Comparison of ENCODE assay signal across 29 mouse cellular contexts in the genomic region with DNA sequence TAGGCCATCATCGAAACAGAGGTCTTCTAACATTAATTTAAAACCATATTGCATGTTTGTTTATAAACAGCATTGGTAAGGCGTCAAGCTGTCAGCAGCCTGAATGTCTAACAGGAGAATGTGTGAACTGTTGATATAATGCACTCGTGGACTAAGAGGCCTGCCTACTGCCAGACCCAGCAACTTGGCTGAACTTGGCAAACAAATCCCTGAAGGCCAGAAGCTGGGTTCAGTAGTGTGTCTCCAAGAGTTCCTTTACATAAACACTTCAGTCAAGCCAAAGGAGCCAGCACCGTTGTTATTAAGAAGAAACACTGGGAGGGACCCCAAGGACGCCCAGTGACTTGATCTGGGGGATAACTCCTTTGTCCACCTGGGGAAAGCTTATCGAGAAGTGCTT. TPM values are rescaled to one million over a fixed set of nuclear protein-coding genes. Genes with fewer than 3 reads are reported as not detected.
DNase-seq lines count a peak whose midpoint lies in the region; ATAC-seq and TF ChIP-seq lines count a peak whose summit lies in the region.
"Had no signal": no experiment of that assay in that cellular context is flagged by ENCODE, and none has a peak within 500 bp of the region (broad histone marks: within the 10 kb centered on the region; RNA-seq: fewer than 3 reads in every experiment).

No protein-coding gene starts in this region.

- no peak for ATAC-seq in heart, postnatal 0 days (ENCODE audit: insufficient read depth, low read depth)
- no peak for ATAC-seq in heart, embryonic 12.5 days (ENCODE audit: insufficient number of reproducible peaks, low FRiP score)
- ATAC-seq: forebrain, postnatal 0 days; intestine, embryonic 16.5 days; liver, embryonic 12.5 days; liver, postnatal 0 days; midbrain, embryonic 15.5 days had no signal

- no peak for TF ChIP-seq EP300 in heart, postnatal 0 days (IDR thresholded peaks at IDR 0.05; ENCODE audit: low read depth)

- 0 out of 2 replicates have a peak, but pooled peaks cover 4% of the 10 kb centered on the region for H3K4me1 ChIP-seq in heart, postnatal 0 days (ENCODE audit: control insufficient read depth, insufficient read depth)
- H3K4me1 ChIP-seq in heart, embryonic 12.5 days (replicated peaks), result no peaks in the 10 kb centered on the region
- H3K4me1 ChIP-seq in lung, adult 2 months (ENCODE audit: control insufficient read depth, insufficient read depth, low read length), result no peaks in the 10 kb centered on the region; the same call in 1 of the 2 replicates
- H3K4me1 ChIP-seq: embryonic facial prominence, embryonic 10.5 days; embryonic facial prominence, embryonic 15.5 days; forebrain, embryonic 12.5 days; hindbrain, embryonic 13.5 days; liver, embryonic 12.5 days; midbrain, embryonic 15.5 days; neural tube, embryonic 15.5 days had no signal

- no peak overlapping the region for H3K4me3 ChIP-seq in heart, postnatal 0 days (ENCODE audit: low read depth, low read length)
- H3K4me3 ChIP-seq in heart, embryonic 12.5 days, result no peak overlapping the region
- H3K4me3 ChIP-seq in lung, adult 2 months (replicated peaks; ENCODE audit: extremely low read depth, low read depth, low read length), result no peak overlapping the region
- H3K4me3 ChIP-seq: embryonic facial prominence, embryonic 10.5 days; embryonic facial prominence, embryonic 15.5 days; forebrain, embryonic 12.5 days; hindbrain, embryonic 13.5 days; liver, embryonic 12.5 days; midbrain, embryonic 15.5 days; neural tube, embryonic 15.5 days had no signal

- 0 out of 2 replicates have a peak, but pooled peaks cover 5% of the 10 kb centered on the region for H3K36me3 ChIP-seq in heart, postnatal 0 days (replicated peaks; ENCODE audit: control insufficient read depth, insufficient read depth, low read length)
- H3K36me3 ChIP-seq in heart, embryonic 12.5 days, result peaks cover 32% of the 10 kb centered on the region

- TF ChIP-seq POLR2A in lung, adult 2 months (IDR thresholded peaks at IDR 0.05; ENCODE audit: borderline replicate concordance, extremely low read depth, low read depth, low read length), result no peak

- WGBS in heart, postnatal 0 days, result 63% methylated on average over 6 of the region's 6 CpGs
- WGBS in heart, embryonic 12.5 days, result 78% methylated on average over 6 of the region's 6 CpGs
- 47% methylated on average over 6 of the region's 6 CpGs for whole genome bisulfite sequencing in lung, adult 2 months

- H3K4me2 ChIP-seq in heart, postnatal 0 days (ENCODE audit: low read depth, low read length), result no peak overlapping the region
- no peak overlapping the region for H3K4me2 ChIP-seq in heart, embryonic 12.5 days
- H3K4me2 ChIP-seq: embryonic facial prominence, embryonic 15.5 days; forebrain, embryonic 12.5 days; hindbrain, embryonic 13.5 days; liver, embryonic 12.5 days; midbrain, embryonic 15.5 days; neural tube, embryonic 15.5 days had no signal

- no peak for TF ChIP-seq CTCF in heart, postnatal 0 days (IDR thresholded peaks at IDR 0.05; ENCODE audit: low read depth)
- TF ChIP-seq CTCF in lung, adult 2 months (IDR thresholded peaks at IDR 0.05; ENCODE audit: insufficient read depth, low read length), result no peak

- H3K27ac ChIP-seq in heart, postnatal 0 days (ENCODE audit: low read depth), result peak overlapping the region; percentile 13; the same call in 1 of the 2 replicates
- H3K27ac ChIP-seq in heart, embryonic 12.5 days (ENCODE audit: poor library complexity, severe bottlenecking), result no peak overlapping the region
- H3K27ac ChIP-seq: embryonic facial prominence, embryonic 10.5 days; embryonic facial prominence, embryonic 15.5 days; forebrain, embryonic 12.5 days; hindbrain, embryonic 13.5 days; kidney, postnatal 0 days; liver, embryonic 12.5 days; midbrain, embryonic 15.5 days; neural tube, embryonic 15.5 days; stomach, postnatal 0 days had no signal

- no peaks in the 10 kb centered on the region for H3K27me3 ChIP-seq in heart, postnatal 0 days (ENCODE audit: control insufficient read depth, insufficient read depth, low read length)
- no peaks in the 10 kb centered on the region for H3K27me3 ChIP-seq in heart, embryonic 12.5 days (replicated peaks)
- H3K27me3 ChIP-seq: embryonic facial prominence, embryonic 15.5 days; forebrain, embryonic 12.5 days; hindbrain, embryonic 13.5 days; liver, embryonic 12.5 days; midbrain, embryonic 15.5 days; neural tube, embryonic 15.5 days had no signal

- DNase-seq in adrenal gland, postnatal 14 days, result peak; percentile 16
- DNase-seq in adrenal gland, postnatal 25 days, result no peak
- DNase-seq in heart, postnatal 0 days (ENCODE audit: low spot score), result peak; percentile 12
- peak; percentile 11 for DNase-seq in lung, adult 2 months
- DNase-seq in lung, postnatal 36 days, result peak; percentile 49
- no peak for DNase-seq in layer of hippocampus, adult 9-10 months (ENCODE audit: low spot score)
- DNase-seq: cerebellum, adult 8-10 months; cerebellum, postnatal 25 days; forebrain, postnatal 0 days; kidney, adult 8-10 months; kidney, postnatal 4 days; layer of hippocampus, postnatal 36 days; left cerebral cortex, postnatal 4 days; liver, postnatal 0 days; right cerebral cortex, postnatal 4 days; thymus, adult 2 months; thymus, postnatal 4 days had no signal

- no peak overlapping the region for H3K9ac ChIP-seq in heart, postnatal 0 days (replicated peaks; ENCODE audit: low read depth, low read length)
- no peak overlapping the region for H3K9ac ChIP-seq in heart, embryonic 12.5 days
- H3K9ac ChIP-seq: embryonic facial prominence, embryonic 15.5 days; forebrain, embryonic 12.5 days; forebrain, postnatal 0 days; hindbrain, embryonic 13.5 days; liver, embryonic 12.5 days; liver, postnatal 0 days; midbrain, embryonic 15.5 days; neural tube, embryonic 15.5 days had no signal

- H3K9me3 ChIP-seq in heart, postnatal 0 days (replicated peaks; ENCODE audit: control insufficient read depth, low read length), result no peaks in the 10 kb centered on the region
- H3K9me3 ChIP-seq in heart, embryonic 12.5 days (replicated peaks), result no peaks in the 10 kb centered on the region
- H3K9me3 ChIP-seq: embryonic facial prominence, embryonic 10.5 days; embryonic facial prominence, embryonic 15.5 days; forebrain, embryonic 12.5 days; G1E; hindbrain, embryonic 13.5 days; liver, embryonic 12.5 days; midbrain, embryonic 15.5 days; neural tube, embryonic 15.5 days had no signal

RNA-seq across cellular contexts. Expression of a gene that starts 18.1 kb away (rescaled TPM):
- 39.2 and 39.8 TPM in 2 replicates for total RNA-seq in adrenal gland, postnatal 14 days (2021)
- 39.0 and 41.3 TPM in 2 replicates for total RNA-seq in adrenal gland, postnatal 25 days (2021)
- 11.1 and 17.8 TPM in 2 replicates for total RNA-seq in heart, postnatal 0 days (2014; rRNA removed; ENCODE audit: low replicate concordance)
- 21.3 and 22.6 TPM in 2 replicates for polyA plus RNA-seq in heart, postnatal 0 days (2015; fragmentation: Nextera tagmentation; extraction: Ambion mirVana)
- 52.1 TPM in 2 replicates for polyA plus RNA-seq in heart, embryonic 12.5 days (2016; fragmentation: Nextera tagmentation; extraction: Ambion mirVana)
- 12.6 and 21.5 TPM in 2 replicates for polyA plus RNA-seq in lung, adult 2 months (2012; rRNA removed)

RNA-seq across cellular contexts. Expression of a gene that starts 18.2 kb away (rescaled TPM):
- 89.3 and 92.4 TPM in 2 replicates for total RNA-seq in adrenal gland, postnatal 14 days (2021)
- total RNA-seq in adrenal gland, postnatal 25 days (2021), result 86.4 and 112 TPM in 2 replicates
- 17.8 and 24.6 TPM in 2 replicates for total RNA-seq in heart, postnatal 0 days (2014; rRNA removed; ENCODE audit: low replicate concordance)
- 133 and 136 TPM in 2 replicates for polyA plus RNA-seq in heart, postnatal 0 days (2015; fragmentation: Nextera tagmentation; extraction: Ambion mirVana)
- polyA plus RNA-seq in heart, embryonic 12.5 days (2016; fragmentation: Nextera tagmentation; extraction: Ambion mirVana), result 124 and 135 TPM in 2 replicates
- polyA plus RNA-seq in lung, adult 2 months (2012; rRNA removed), result 30.4 and 31.6 TPM in 2 replicates

Comparison
In these comparisons a context has a peak if more than half of its experiments do, and no peak if none do; other contexts are left out.
1. DNase-seq: peak in adrenal gland, postnatal 14 days (single experiment), heart, postnatal 0 days (single experiment), lung, adult 2 months (single experiment) and lung, postnatal 36 days (single experiment); none in adrenal gland, postnatal 25 days (single experiment) and layer of hippocampus, adult 9-10 months (single experiment).